Mouse (Mus musculus): ENCODE results near the gene Pop7. TPM values are rescaled to one million over a fixed set of nuclear protein-coding genes. Genes with fewer than 3 reads are reported as not detected.

The Pop7 gene
- polyA plus RNA-seq, 1 experiment, result 70.0 TPM

DNA sequence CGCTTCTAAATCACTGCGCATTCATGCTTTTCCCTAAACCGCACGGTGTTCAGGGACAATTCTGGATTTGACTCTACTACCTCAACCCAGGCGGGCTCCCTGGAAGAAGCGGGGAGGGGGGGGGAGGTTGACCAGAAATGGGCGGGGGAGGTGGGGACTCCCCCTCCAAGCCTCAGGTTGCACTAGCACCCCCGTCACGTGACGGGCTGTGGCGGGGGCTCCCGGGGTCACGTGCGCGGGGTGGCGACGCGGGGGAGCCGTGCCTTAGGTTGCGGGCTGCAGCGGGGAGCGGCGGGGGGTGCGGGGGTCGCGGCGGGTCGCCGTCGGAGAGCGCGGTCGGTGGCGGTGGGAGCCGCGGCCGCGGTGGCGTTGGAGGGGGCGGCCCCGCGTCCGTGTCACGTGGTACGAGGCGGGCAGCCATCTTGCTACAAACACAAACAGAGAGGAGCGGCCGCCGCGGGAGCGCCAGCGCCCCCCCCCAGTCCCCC, 7.7 kb upstream of the Pop7 start:
- Histone ChIP-seq H3K4me1 (peaks cover 51% of the 10 kb centered on the region), H3K27me3 (replicated peaks) (no peaks in the 10 kb centered on the region), H3K4me3 (replicated peaks) (peak overlapping the region; percentile 95), H3K9me3 (peaks cover 2% of the 10 kb centered on the region; the same call in 1 of the 2 replicates), H3K36me3 (replicated peaks; ENCODE audit: low read length) (peaks cover 11% of the 10 kb centered on the region)
- TF ChIP-seq GATA1 (IDR thresholded peaks at IDR 0.05; ENCODE audit: borderline replicate concordance, low read length), result no peak
- TF ChIP-seq FLI1 (IDR thresholded peaks at IDR 0.05; ENCODE audit: low read length), result no peak

GRCm38 (mm10) chr5:137504041-137504440, 1.7 kb upstream of the Pop7 start:
- H3K9me3 ChIP-seq, result peaks cover 2% of the 10 kb centered on the region; the same call in 1 of the 2 replicates
- H3K27me3 ChIP-seq (replicated peaks), result no peaks in the 10 kb centered on the region
- H3K4me3 ChIP-seq (replicated peaks), result peak overlapping the region; percentile 7
- TF ChIP-seq GATA1 (IDR thresholded peaks at IDR 0.05; ENCODE audit: borderline replicate concordance, low read length), result no peak
- no peak for TF ChIP-seq FLI1 (IDR thresholded peaks at IDR 0.05; ENCODE audit: low read length)
- peaks cover 36% of the 10 kb centered on the region for H3K4me1 ChIP-seq
- peaks cover 10% of the 10 kb centered on the region for H3K36me3 ChIP-seq (replicated peaks; ENCODE audit: low read length)

DNA sequence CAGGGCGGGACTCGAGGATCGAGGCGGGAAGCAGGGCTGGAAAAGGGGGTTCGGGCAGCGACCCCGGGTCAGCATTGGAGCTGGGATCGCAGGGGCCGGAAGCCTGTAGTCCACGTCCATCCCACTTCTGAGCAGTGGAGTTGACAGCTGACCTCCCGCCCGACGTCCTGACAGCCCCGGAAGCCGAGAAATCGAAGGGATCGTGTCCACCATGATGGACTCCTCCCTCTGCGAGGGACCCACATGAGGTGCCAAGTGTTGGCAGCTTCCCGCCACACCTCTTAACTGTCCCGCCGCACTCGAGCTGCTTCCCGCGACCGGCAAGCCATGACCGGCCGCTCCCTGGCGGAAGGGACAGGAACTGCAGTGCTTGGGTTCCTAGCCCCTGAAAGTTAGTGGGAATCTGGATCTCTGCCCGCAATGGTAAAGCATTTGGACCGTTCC, 371 bp upstream of the Pop7 start:
- Histone ChIP-seq H3K36me3 (replicated peaks; ENCODE audit: low read length) (peaks cover 10% of the 10 kb centered on the region), H3K4me1 (peaks cover 36% of the 10 kb centered on the region), H3K4me3 (replicated peaks) (peak overlapping the region; percentile 99), H3K9me3 (peaks cover 2% of the 10 kb centered on the region; the same call in 1 of the 2 replicates), H3K27me3 (replicated peaks) (no peaks in the 10 kb centered on the region)
- TF ChIP-seq GATA1 (IDR thresholded peaks at IDR 0.05; ENCODE audit: borderline replicate concordance, low read length), result no peak
- no peak for TF ChIP-seq FLI1 (IDR thresholded peaks at IDR 0.05; ENCODE audit: low read length)

- no peak overlapping the region for H3K4me3 ChIP-seq (replicated peaks)
- no peaks in the 10 kb centered on the region for H3K27me3 ChIP-seq (replicated peaks)
- no peak for TF ChIP-seq FLI1 (IDR thresholded peaks at IDR 0.05; ENCODE audit: low read length)
- no peak for TF ChIP-seq GATA1 (IDR thresholded peaks at IDR 0.05; ENCODE audit: borderline replicate concordance, low read length)
- H3K4me1 ChIP-seq, result peaks cover 36% of the 10 kb centered on the region
- H3K36me3 ChIP-seq (replicated peaks; ENCODE audit: low read length), result peaks cover 10% of the 10 kb centered on the region
- H3K9me3 ChIP-seq, result no peaks in the 10 kb centered on the region
Measured at GRCm38 (mm10) chr5:137500186-137500585, 2.1 kb downstream of the Pop7 start.

DNA sequence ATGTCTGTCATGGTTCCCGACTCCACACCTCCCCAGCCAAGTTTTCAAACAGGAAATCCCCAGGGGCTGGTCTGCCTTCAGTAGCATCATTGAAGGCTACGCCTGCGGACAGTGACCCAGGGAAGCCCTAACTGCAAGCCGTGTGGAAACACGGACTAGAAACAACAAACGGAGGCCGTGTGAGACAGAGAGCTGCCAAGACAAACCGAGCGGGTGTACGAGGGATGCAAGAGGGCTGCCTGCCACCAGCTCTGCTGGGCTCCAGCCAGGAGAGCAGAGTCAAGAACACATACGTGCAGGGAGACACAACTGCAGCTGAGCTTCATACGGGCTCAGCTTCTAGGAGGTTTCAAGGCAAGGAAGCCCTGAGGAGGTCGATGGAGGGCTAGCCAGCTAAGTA, 8.5 kb downstream of the Pop7 start:
- Histone ChIP-seq H3K4me3 (replicated peaks) (no peak overlapping the region), H3K9me3 (no peaks in the 10 kb centered on the region), H3K4me1 (no peaks in the 10 kb centered on the region), H3K36me3 (replicated peaks; ENCODE audit: low read length) (no peaks in the 10 kb centered on the region), H3K27me3 (replicated peaks) (peaks cover 26% of the 10 kb centered on the region)
- no peak for TF ChIP-seq GATA1 (IDR thresholded peaks at IDR 0.05; ENCODE audit: borderline replicate concordance, low read length)

GRCm38 (mm10) chr5:137491559-137491958, 10.8 kb downstream of the Pop7 start:
- TF ChIP-seq FLI1 (IDR thresholded peaks at IDR 0.05; ENCODE audit: low read length), result no peak
- no peak for TF ChIP-seq GATA1 (IDR thresholded peaks at IDR 0.05; ENCODE audit: borderline replicate concordance, low read length)
- Histone ChIP-seq H3K36me3 (replicated peaks; ENCODE audit: low read length) (no peaks in the 10 kb centered on the region), H3K4me1 (no peaks in the 10 kb centered on the region), H3K9me3 (peaks cover 7% of the 10 kb centered on the region), H3K4me3 (replicated peaks) (no peak overlapping the region), H3K27me3 (replicated peaks) (peaks cover 36% of the 10 kb centered on the region)

DNA sequence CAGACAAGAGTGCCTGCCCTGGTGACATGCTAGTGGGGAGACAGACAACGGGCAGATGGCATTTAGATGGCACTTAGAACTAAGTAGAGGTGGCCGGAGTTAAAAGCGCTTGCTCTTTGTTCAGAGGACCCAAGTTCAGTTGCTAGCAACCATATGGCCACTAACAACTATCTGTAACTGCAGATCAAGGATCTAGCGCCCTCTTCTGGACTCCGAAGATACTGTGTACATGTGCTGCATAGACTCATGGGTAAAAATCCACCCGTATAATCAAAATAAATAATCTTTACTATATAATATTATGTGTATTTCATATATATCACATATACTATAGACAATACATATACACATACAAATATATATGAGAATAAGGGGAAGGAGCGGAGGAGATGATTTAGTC, 14.7 kb downstream of the Pop7 start:
- TF ChIP-seq FLI1 (IDR thresholded peaks at IDR 0.05; ENCODE audit: low read length), result no peak
- TF ChIP-seq GATA1 (IDR thresholded peaks at IDR 0.05; ENCODE audit: borderline replicate concordance, low read length), result no peak
- Histone ChIP-seq H3K9me3 (peaks cover 7% of the 10 kb centered on the region), H3K4me3 (replicated peaks) (no peak overlapping the region), H3K4me1 (no peaks in the 10 kb centered on the region), H3K36me3 (replicated peaks; ENCODE audit: low read length) (no peaks in the 10 kb centered on the region), H3K27me3 (replicated peaks) (peaks cover 62% of the 10 kb centered on the region)

DNA sequence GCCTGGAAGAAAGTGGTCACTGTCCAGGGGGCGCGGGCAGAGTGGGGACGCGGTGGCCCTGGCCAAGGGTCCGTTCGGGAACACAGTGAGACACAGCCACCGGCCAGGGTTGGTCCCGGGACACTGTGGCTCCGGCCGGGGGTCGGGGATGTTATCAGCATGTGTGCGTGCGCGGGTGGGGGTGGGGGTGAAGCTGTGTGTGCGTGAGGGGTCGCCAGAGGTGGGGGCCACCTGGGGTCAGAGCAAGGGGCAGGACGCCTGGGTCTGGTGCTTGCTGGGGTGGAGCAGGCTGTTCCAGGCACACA, 16.5 kb downstream of the Pop7 start:
- Histone ChIP-seq H3K4me3 (replicated peaks) (no peak overlapping the region), H3K27me3 (replicated peaks) (peaks cover 64% of the 10 kb centered on the region), H3K36me3 (replicated peaks; ENCODE audit: low read length) (no peaks in the 10 kb centered on the region), H3K4me1 (no peaks in the 10 kb centered on the region), H3K9me3 (peaks cover 7% of the 10 kb centered on the region)
- TF ChIP-seq GATA1 (IDR thresholded peaks at IDR 0.05; ENCODE audit: borderline replicate concordance, low read length) (no peak), FLI1 (IDR thresholded peaks at IDR 0.05; ENCODE audit: low read length) (no peak)

DNA sequence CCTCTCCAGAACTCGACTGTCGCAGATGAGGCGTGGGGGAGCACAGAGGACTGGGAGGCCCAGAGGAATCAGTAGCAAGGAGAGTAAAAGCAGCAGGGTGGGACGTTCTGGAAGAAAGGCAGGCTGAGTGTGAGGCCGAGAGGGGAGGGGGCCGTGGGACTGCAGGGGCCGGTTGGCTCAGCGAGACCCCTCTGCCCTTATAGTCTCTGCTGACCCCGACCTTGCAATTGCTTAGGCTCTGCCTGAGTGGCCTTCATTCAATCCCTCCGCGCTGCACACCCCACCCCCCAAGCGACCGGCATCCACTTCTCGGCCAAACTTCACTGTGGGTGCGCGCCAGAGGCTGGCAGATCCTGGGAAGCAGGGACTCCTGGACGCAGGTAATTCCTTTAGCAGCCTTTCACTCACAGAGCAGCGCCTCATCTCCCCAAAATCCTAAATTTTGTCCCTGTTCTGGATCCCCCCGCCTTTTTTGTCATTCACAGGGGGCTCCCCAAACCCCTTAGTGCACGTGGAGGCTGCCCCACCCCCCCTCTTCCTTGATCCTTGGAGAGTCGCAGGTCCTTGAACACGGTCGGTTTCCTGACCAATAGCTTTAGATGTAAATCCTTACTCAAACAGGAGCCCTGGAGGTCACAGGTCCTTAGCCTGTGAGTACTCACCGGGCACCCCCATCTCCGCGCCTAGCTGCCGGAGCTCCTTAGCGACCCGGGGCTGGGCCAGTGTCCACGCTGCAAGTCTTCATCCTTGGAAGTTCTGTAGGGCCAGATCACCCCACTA, 17.1 kb downstream of the Pop7 start:
- H3K4me3 ChIP-seq (replicated peaks), result no peak overlapping the region
- H3K4me1 ChIP-seq, result no peaks in the 10 kb centered on the region
- peaks cover 7% of the 10 kb centered on the region for H3K9me3 ChIP-seq
- TF ChIP-seq FLI1 (IDR thresholded peaks at IDR 0.05; ENCODE audit: low read length), result no peak
- TF ChIP-seq GATA1 (IDR thresholded peaks at IDR 0.05; ENCODE audit: borderline replicate concordance, low read length), result no peak
- peaks cover 66% of the 10 kb centered on the region for H3K27me3 ChIP-seq (replicated peaks)
- no peaks in the 10 kb centered on the region for H3K36me3 ChIP-seq (replicated peaks; ENCODE audit: low read length)

GRCm38 (mm10) chr5:137481897-137482296, 20.4 kb downstream of the Pop7 start:
- Histone ChIP-seq H3K27me3 (replicated peaks) (peaks cover 60% of the 10 kb centered on the region), H3K4me3 (replicated peaks) (no peak overlapping the region), H3K4me1 (no peaks in the 10 kb centered on the region), H3K9me3 (0 out of 2 replicates have a peak, but pooled peaks cover under 1% of the 10 kb centered on the region), H3K36me3 (replicated peaks; ENCODE audit: low read length) (no peaks in the 10 kb centered on the region)
- TF ChIP-seq FLI1 (IDR thresholded peaks at IDR 0.05; ENCODE audit: low read length) (no peak), GATA1 (IDR thresholded peaks at IDR 0.05; ENCODE audit: borderline replicate concordance, low read length) (no peak)
